Mouse (Mus musculus): ENCODE measurements at regions not wholly inside any gene's neighbourhood (a gene's known extent, or its start where the extent isn't known, plus 50 kb on each side); places are given as distances from the start of the nearest gene placed in this dataset.

DNA sequence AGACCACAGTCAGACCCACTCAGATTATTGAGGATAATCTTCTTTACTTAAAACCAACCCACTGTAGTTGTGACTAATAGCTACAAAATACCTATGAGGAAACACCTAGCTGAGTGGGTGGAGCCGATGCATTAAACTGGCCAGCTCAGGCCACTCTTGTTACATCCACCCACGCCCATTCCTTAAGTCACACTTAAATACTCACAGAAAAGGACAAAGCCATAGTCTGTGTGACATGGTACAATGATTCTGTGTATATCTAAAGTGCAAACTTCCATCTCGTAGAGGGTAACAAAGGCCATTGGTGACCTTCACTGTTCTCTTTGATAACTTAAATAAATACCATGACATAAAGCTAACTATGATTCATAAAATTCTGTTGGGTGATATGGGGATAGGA is 103.7 kb upstream of the Arhgap5 start:
- DNase-seq (ENCODE audit: low read depth, low spot score): no peak

DNA sequence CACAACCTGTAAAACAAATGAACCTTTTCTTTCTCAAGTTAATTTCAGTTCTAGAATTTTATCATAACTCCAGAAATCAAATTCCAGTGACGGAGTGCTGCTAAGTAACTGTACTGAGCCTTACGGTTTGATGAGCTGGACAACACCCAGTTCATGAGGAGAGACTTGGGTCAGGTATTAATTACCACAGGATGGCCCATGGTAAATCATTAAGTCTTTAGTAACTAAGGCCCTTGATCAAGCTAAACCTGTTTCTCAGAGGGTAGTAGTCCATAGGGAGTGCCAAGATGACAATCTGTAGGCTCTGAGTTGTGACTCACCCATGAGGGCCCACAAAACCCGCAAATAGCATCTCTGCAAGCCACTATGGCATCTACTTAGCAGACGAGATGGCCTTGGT is 101.1 kb upstream of the Arhgap5 start:
- no peak for DNase-seq (ENCODE audit: low read depth, low spot score)

DNA sequence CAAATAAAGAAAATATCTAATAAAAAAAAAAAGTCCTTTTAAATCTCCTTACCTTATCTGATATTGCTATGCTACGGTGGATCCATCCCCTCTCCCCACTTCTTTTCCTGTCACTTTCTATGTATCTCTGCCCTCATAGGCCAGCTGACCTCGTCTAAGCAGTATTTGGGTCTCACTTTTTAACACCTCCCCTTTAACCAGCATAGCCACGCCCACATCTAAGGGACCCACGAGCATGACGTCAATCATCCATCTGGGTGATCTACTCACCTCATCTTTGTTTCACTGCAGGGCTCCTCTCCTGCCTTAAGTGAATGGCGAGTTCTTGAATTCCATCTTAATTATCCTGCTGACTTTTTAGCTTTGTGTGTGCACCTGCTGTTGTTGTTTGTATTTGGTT is 97.4 kb upstream of the Arhgap5 start:
- no peak for DNase-seq (ENCODE audit: low read depth, low spot score)

DNA sequence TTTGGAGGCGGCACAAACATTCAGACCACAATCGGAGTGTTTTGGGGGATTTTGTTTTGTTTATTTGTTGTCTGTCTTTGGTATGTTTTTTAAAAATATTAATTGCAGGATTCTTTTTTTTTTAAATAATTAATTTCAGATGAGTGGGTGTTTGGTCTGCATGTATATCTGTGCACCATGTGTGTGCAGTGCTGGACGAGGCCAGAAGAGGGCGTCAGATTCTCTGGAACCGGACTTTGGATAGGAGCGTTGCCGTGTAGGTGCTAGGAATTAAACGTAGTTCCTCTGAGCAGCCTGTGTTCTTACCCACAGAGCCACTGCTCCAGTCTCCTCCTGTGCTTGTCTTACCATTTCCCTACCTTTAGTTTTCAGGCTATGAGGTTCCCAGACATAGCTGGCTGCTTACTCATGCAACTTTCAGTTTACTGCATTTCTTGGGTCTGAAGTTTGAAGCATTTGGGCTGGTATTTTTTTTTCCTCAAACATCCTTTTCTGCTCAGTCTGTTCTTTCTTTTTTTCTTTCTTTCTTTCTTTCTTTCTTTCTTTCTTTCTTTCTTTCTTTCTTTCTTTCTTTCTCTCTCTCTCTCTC is 95.4 kb upstream of the Arhgap5 start:
- DNase-seq (ENCODE audit: low read depth, low spot score): peak; percentile 47

DNA sequence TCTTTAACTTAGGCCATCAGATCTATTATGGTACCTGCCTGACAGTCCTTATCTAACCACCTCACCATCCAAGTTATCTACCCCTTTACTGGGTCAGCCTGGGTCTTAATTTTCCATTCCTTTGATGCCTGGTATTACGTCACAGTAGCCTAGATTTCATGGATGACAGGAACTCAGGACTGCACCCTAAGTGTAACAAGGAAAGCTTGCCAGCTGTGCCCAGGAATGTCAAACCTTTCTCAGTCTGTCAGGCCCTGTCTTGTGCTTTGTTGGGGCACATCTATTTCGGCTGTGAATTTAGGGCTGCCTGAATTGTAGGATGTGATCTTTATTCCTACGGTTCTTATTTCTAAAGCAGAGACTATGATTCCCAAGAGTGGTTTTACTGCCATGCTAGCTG is 94.6 kb upstream of the Arhgap5 start:
- DNase-seq (ENCODE audit: low read depth, low spot score): no peak

DNA sequence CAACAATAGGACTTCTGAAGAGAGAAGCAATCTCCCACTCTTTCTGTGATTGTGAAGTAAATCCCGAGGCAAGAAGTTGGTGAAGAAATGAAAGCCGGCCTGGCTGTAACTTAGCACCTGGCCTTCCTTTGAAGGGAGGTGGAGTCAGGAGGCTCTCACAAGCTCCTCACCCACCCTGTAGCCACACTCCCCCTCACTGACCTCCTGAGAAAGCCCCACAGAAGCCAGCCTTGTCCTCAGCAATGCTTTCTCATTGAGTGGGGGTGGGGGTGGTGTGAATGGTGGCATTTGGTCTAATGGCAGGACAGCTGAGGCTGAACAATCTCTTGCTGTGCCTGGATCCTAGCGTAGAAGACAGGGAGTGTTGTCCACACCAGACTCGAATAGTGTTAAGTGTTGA is 91.6 kb upstream of the Arhgap5 start:
- no peak for DNase-seq (ENCODE audit: low read depth, low spot score)

DNA sequence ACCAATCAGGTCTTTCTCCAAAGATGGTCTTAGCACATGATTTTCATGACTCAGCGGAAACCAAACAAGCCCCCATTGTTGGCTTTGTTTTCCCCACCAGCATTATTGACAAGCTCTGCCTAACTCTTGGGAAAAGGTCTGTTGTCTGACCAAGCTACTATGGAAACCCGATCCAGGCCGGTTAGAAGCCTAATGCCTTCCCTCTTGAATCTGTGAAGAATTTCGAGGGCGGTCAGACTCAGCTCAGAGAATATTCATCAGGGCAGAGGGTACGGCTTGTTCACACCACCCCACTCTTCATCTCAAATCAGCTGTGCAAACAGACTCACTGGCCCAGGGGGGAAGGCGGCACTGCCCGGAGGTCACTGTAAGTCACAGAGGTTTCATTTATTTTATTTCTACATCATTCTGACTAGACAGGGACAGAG is 90.7 kb upstream of the Arhgap5 start:
- DNase-seq (ENCODE audit: low read depth, low spot score): no peak

DNA sequence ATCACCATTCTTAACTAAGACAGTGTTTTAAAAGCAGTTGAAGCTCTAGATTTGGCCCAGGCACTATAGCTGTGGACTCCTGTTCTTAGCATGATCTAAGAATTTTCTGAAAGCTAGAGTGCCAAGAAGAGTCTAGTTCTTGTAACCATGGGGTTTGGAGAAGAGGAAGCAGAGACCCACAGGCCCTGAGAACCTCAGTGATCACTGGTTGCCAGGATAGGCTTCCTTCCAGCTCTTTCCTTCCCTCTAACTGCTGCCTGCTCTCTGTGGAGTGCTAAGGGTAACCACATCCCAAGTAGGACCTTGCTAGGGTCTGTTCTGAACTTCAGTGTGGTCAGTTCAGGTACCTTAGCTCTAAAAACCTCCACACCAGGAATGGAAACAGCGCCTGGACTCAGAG is 81.0 kb upstream of the Arhgap5 start:
- no peak for DNase-seq (ENCODE audit: low read depth, low spot score)

DNA sequence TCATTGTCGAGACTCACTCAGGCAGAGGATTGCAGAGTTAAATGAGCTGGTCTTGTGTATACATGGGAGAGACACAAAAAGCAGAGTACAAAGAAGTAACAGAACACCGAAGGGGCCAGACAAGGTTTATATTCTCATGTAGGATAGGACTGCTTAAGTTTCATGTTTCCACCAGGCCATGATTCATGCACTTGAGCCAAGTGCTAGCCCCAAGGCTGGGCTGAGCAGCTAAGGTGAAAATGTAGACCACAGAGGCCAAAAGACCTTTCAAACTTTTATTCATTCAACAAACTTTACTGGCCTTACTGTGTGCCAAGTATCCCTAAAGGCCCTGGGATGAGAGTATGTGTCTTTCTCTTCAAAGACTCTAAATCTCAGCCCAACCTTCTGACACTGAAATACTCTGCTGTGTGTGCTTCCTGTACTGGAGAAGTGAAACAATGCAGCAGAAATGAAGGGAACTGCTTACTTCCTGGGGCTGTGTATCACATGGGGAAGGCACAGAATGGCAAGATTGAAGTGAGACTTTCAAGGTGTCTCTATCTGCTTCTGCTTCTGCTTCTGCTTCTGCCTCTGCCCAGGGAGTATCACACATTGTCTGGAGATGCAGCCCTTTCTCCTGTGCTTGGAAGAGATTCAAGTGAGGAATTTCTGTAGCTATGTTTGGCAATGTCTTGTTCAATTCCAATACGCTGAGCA is 79.3 kb upstream of the Arhgap5 start:
- no peak for DNase-seq (ENCODE audit: low read depth, low spot score)

DNA sequence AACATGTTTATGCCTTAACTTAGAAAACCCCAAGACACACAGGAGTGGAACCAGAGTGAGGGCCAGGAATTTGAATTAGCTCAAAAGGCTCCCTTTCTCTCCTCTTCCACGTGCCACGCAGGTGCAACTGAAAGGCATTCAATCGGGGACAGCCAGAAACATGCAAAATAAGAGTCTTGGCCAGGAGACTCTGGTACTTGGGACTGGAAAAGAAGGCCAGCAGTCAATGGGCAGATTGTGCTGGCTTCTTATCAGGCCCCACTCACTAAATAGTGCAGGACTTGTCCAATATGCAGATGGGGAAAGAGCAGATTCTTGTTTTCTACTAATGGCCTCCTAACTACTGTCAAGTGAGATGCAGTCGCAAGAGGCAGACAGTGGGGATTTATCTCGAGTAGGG is 73.8 kb upstream of the Arhgap5 start:
- no peak for DNase-seq (ENCODE audit: low read depth, low spot score)

DNA sequence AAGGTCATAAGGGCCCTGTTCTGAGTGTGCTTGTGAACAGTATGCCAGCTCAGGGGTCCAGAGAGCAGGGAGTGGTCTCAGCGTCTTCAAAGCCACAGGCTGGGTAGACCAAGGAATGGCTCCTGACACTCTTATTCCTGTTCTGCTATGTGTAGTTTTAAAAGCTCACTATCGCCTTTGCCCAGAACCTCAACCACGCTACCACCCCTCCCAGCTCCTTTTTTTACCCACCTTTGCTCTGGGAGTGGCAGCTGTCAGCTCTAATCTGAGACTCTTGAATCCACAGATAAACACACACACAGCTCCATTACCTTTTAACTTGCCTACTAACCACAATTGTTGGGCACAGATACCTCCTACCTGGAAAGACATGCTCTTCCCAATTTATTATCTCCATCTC is 71.8 kb upstream of the Arhgap5 start:
- no peak for DNase-seq (ENCODE audit: low read depth, low spot score)

DNA sequence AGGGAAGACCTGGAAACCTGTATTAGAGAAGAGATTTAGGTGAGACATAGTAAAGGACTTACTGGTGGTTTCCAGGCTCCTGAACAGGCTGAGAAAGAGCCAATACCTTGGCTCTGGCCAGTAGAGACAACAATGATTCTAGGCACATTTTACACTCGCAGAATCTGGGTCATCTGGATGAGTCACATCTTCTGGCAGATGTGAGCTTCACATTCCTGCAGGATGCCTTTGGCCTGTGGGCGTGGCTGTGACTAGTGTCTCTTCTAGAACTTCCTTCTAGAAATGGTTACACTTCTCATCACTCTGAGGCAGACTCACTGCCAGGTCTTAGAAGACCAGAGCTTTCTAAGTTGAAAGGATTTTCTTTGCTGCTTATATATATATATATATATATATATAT is 69.8 kb upstream of the Arhgap5 start:
- DNase-seq (ENCODE audit: low read depth, low spot score): peak; percentile 12

DNA sequence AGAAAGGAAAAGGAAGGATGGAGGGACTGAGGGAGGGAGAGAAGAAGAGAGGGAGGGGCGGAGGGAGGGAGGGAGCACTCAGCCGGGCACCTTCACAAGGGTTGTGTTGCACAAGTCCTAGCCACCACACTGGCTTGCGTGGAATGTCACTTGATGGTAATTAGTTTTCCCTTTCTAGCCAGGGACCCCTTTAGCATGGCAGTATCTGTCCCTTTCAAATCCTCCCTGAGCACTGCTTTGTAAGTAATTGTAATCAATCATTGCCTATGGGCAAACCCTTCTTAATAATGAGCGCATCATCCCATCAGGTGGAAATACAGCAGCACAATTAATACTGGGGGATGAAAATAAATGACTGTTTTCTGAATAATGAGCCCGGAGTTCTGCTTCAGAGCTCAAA is 68.5 kb upstream of the Arhgap5 start:
- DNase-seq (ENCODE audit: low read depth, low spot score): no peak

DNA sequence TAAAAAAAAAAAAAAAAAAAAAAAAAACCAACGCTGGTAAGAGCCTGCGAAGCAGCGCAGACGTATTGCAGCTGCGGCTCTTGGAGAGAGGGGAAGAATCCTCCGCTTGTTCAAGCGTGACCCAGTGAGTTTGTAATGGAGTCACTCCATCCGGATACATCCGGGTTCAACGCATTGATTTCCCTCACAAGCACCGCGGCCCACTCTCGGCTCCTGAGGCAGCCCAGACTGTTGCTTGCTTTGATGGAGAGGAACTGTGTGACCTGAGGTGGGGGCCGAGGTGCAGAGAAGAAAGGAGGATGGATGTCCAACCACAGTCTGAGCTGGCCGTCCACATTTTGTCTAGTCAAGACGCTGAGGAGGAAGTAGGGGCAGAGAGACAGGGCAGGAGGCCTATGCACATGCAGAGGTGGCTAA is 68.0 kb upstream of the Arhgap5 start:
- DNase-seq (ENCODE audit: low read depth, low spot score): peak; percentile 44

DNA sequence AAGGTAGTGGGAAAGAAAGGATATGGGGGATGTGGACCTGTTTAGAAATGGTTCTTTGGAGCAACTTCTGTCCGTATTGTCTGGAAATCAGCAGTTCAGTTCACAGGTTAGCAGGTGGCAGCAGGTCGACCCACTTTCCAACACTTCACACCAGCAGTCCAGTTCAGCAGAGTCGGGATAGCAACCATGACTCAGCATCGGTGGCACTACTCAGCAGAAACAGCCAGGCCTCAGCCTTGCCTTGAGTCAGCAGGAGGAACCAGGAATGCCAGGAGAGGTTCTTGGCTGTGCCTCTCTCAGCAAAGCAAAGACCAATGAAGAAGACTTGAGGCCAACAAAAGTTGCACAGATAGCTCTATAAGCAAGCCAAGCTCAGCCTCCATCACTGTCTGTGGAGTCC is 66.8 kb upstream of the Arhgap5 start:
- DNase-seq (ENCODE audit: low read depth, low spot score): peak; percentile 41

DNA sequence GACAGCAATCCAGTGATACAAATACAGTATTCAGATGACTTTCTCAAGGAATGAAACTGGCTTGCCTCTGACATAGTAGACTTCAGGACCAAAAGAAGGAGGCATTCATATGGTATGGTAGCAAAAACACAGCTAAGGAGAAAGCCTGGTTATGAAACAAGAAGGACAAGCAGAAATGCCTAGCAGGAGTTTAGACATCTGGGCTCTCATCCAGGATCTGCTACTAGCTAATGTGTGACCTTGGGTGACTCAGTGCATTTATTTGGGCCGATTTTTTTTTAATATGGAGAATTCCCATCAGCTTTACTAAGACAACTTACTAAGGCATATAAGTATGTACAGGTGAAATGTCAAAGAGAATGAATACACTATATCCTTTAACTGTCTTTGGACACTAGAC is 64.5 kb upstream of the Arhgap5 start:
- no peak for DNase-seq (ENCODE audit: low read depth, low spot score)

DNA sequence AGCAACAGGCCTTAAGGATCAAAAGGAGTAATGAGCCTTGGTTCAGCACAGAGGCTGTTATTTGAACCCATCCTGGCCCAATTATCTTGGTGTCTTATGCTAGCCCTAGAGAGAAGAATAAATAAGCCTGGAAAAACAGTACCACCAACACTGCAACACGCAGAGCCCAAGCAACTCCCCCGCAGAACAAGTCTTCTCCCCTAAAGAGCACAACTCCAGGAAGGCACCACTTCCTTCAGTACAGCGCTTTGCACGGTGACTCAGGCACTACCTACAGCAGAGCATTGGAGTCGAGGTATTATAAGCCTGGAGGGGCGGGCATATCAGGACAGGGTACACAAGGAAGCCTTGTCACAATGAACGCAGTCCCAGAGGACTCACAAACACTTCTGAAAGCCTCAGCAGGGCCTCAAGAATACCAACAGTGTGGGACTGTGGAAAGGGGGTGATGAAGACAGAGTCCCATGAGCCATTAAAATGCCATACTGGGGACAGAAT is 62.9 kb upstream of the Arhgap5 start:
- no peak for DNase-seq (ENCODE audit: low read depth, low spot score)

DNA sequence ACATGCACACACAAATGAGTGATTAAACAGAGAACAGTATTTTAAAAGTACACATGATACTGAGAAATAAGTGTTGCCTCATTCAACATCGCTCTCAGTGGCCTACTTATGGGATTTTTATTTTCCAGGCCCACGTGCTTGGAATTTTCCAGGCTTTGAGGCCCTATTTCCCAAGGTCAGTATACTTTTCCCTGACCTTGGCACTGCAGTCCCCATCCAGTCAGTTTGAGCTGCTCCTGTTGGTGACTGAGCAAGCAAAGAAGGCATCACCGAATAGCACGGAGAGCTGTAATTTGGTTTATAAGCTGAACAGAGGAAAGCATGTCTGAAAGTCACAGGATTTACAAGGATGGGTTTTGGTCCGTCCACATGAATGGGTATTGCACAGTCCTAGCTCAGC is 61.4 kb upstream of the Arhgap5 start:
- DNase-seq (ENCODE audit: low read depth, low spot score): no peak

DNA sequence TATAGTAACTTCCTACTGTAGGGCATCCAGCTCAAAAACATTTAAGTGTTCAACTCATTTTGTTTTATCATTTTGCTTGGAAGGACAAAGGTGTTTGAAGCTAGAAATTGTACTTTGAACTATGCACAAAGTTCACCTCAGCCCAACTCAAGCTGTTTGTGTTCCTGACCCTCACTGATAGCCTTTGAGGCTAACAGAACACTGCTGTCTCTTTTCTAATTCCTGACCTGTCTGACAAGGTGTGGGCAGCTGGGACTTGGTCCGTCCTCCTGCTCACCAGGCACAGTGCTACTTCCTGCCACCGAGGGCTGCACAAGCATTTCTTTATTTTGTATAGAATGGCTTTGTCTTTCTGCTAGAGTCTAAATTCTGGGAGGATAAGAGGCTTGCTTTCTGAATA is 58.0 kb upstream of the Arhgap5 start:
- DNase-seq (ENCODE audit: low read depth, low spot score): no peak

DNA sequence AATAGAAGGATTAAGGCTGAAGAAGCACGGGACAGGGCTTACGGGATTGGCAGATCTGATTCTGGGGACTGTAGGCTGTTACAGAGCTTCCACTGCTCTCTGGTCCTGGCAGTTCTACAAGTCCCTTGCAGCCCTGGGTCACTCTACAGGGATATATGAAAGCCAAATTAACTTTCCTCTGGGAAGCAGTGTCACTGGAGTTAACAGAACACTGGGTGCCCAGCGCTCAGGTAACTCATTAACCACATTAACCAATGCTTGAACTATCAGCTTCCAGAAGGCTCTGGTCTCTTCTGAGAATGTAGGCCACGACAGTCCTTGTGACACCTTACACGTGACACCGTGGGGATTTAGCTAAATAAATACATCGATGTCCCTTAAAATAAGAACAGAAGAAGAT is 57.3 kb upstream of the Arhgap5 start:
- no peak for DNase-seq (ENCODE audit: low read depth, low spot score)

DNA sequence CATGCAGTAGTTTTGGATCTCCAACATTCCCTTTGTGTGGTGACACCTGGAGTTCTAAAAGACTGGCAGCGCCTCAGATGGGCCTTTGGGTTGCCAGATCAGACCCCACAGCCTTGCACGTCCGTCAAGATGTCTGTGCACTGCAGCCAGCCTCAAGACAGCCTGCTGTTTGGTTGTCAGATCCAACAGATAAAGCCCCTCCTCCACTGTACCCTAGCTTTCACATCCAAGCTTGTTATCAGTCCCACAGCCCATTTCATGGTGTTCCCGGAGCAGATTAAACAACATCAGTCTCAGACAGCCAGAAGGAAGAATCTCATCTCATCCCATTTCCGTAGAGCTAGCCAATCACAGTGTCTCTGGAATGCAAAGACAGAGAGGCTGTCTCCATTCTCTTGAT is 56.3 kb upstream of the Arhgap5 start:
- DNase-seq (ENCODE audit: low read depth, low spot score): no peak

DNA sequence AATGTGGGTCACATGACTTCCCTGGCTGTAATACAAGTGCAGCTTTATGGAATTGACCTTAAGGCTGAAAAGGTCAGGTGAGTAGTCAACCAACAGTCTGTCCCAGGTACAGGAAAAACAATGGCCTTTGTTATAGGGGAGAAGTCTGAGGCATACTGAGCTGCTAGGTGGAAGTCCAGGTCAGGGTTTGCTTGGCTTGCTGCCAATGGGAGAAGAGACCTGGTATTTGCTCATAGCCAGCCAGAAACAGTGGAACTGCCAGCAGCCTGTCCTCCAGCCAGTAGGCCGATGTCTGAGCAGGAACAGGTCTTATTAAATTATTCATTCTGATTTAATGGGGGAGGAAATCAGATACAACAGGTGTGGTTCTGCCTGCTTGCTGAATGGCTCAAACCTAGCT is 55.6 kb upstream of the Arhgap5 start:
- DNase-seq (ENCODE audit: low read depth, low spot score): no peak

DNA sequence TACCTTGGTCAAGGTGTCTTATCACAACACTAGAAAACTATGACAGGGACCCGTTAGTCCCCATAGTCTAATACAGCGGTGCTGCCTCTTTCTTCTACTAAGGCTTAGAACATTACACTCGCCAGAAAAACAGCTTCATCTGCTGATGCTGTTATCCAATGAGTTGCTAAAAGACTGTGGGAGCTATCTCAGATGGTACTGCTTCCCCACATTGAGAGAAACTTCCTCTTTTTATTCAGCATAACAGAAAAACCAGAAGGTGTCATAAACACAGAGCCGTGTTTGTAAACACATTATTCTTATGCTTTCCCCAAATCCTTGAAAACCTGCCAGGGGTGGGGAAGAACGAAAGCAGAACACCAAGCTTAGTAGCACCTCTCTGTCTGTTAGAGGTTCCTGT is 49.9 kb upstream of the Arhgap5 start:
- DNase-seq (ENCODE audit: low read depth, low spot score): no peak
